16 mouse cellular contexts compared by ENCODE assay signal in genomic region chr14:30425175-30425574, GRCm38 (mm10).
"Had no signal": no experiment of that assay in that cellular context is flagged by ENCODE, and none has a peak within 500 bp of the region (broad histone marks: within the 10 kb centered on the region; RNA-seq: fewer than 3 reads in every experiment).

No protein-coding gene starts in this region.

- H3K4me1 ChIP-seq: neural tube, embryonic 12.5 days had no signal

- H3K9me3 ChIP-seq: limb, embryonic 12.5 days; liver, embryonic 13.5 days; lung, embryonic 15.5 days; midbrain, embryonic 12.5 days; neural tube, embryonic 12.5 days had no signal

- ATAC-seq: liver, postnatal 0 days had no signal

- H3K27me3 ChIP-seq: limb, embryonic 12.5 days; liver, embryonic 13.5 days; lung, embryonic 15.5 days; midbrain, embryonic 12.5 days; neural tube, embryonic 12.5 days had no signal

- H3K9ac ChIP-seq: limb, embryonic 12.5 days; liver, embryonic 13.5 days; liver, postnatal 0 days; lung, embryonic 15.5 days; midbrain, embryonic 12.5 days; neural tube, embryonic 12.5 days had no signal

- H3K4me2 ChIP-seq: limb, embryonic 12.5 days; liver, embryonic 13.5 days; lung, embryonic 15.5 days; midbrain, embryonic 12.5 days; neural tube, embryonic 12.5 days had no signal

- H3K27ac ChIP-seq: layer of hippocampus, adult 2 months; limb, embryonic 12.5 days; liver, embryonic 13.5 days; lung, embryonic 15.5 days; macrophage; midbrain, embryonic 12.5 days; neural tube, embryonic 12.5 days had no signal

- H3K4me3 ChIP-seq: layer of hippocampus, adult 2 months; limb, embryonic 12.5 days; liver, embryonic 13.5 days; lung, embryonic 15.5 days; midbrain, embryonic 12.5 days; myocyte; neural tube, embryonic 12.5 days had no signal

- H3K36me3 ChIP-seq: limb, embryonic 12.5 days; liver, embryonic 13.5 days; lung, embryonic 15.5 days; midbrain, embryonic 12.5 days; neural tube, embryonic 12.5 days had no signal

- DNase-seq: kidney, postnatal 4 days; liver; liver, embryonic 13.5 days; liver, postnatal 0 days; lung, postnatal 14 days; right cerebral cortex, postnatal 4 days; spleen, adult 18-20 months; thymus, adult 18-20 months; thymus, postnatal 14 days had no signal
